Mouse (Mus musculus) CH12.LX (cell line): ENCODE data around the gene Fam20a.
A peak's percentile ranks its signal among the peaks of the same experiment; 100 is the strongest.

Experiments
- CHD2 ChIP-seq: IDR thresholded peaks from 2 replicates; pipeline ENCODE4 v1.6.1; 2011; ENCODE audit warnings: low read length, improper control_type of control experiment
- CTCF ChIP-seq, 2 experiments: IDR thresholded peaks in 1 of 2; conservative IDR thresholded peaks in 1 of 2; 2 replicates each; pipeline ENCODE4 v1.5.1; 2011 to 2012; ENCODE audit warnings: low read depth in 2 of 2, low read length in 2 of 2, improper control_type of control experiment in 1 of 2, inconsistent platforms in 1 of 2, mild to moderate bottlenecking in 1 of 2, moderate library complexity in 1 of 2
- EP300 ChIP-seq: IDR thresholded peaks from 2 replicates; pipeline ENCODE4 v1.6.1; 2011; ENCODE audit warnings: low read length, improper control_type of control experiment
- MYC ChIP-seq: IDR thresholded peaks from 2 replicates; pipeline ENCODE4 v1.6.1; 2011; ENCODE audit warnings: low read depth, mild to moderate bottlenecking, improper control_type of control experiment, low read length
- POLR2A ChIP-seq: IDR thresholded peaks from 2 replicates; pipeline ENCODE4 v1.6.1; 2011; ENCODE audit warnings: low read depth, mild to moderate bottlenecking, improper control_type of control experiment, low read length
- UBTF ChIP-seq: IDR thresholded peaks from 2 replicates; pipeline ENCODE4 v1.6.1; 2012; ENCODE audit warnings: low read depth, mild to moderate bottlenecking, inconsistent platforms, low read length, improper control_type of control experiment, moderate library complexity
- ZC3H11A ChIP-seq: IDR thresholded peaks from 2 replicates; pipeline ENCODE4 v1.6.1; 2012; ENCODE audit warnings: low read depth, mild to moderate bottlenecking, inconsistent platforms, low read length, improper control_type of control experiment
- ZNF384 ChIP-seq: IDR thresholded peaks from 2 replicates; pipeline ENCODE4 v1.6.1; 2012; ENCODE audit warnings: low read depth, low read length, improper control_type of control experiment, inconsistent platforms

- TF ChIP-seq CTCF (conservative IDR thresholded peaks at IDR 0.05 in 1 of 2, IDR thresholded peaks at IDR 0.05 in 1 of 2; ENCODE audit: low read depth in 2 of 2, low read length in 2 of 2) (no peak), EP300 (no peak), MYC (no peak), POLR2A (0 out of 2 replicates have a peak, but pooled peaks have one; percentile 7), ZC3H11A (no peak), UBTF (no peak), CHD2 (no peak), ZNF384 (no peak)
These were observed 50.1 kb downstream of the Fam20a start for GRCm38 (mm10) chr11:109672021-109672324.
